Mouse (Mus musculus) midbrain, embryonic 12.5 days (tissue): ENCODE data around the gene Setd1b. TPM values are rescaled to one million over a fixed set of nuclear protein-coding genes. Genes with fewer than 3 reads are reported as not detected.
A peak's percentile ranks its signal among the peaks of the same experiment; 100 is the strongest.

Experiments
- ATAC-seq: fragments of 200-750 bp; cut with Nextera tagmentation; 2 replicates; pipeline ENCODE4 v1.8.0; 2017; ENCODE audit warnings: low read depth, moderate TSS enrichment, moderate library complexity; ENCODE audit not compliant: low FRiP score
- H3K27ac ChIP-seq: fragments of 300-500 bp; sonication (generic); replicated peaks from 2 replicates; pipeline ENCODE4 v1.5.1; 2016; ENCODE audit warnings: mild to moderate bottlenecking
- H3K27me3 ChIP-seq: fragments of 300-500 bp; sonication (generic); 2 replicates; pipeline ENCODE4 v1.6.1; 2016; ENCODE audit warnings: mild to moderate bottlenecking
- H3K36me3 ChIP-seq: fragments of 300-500 bp; sonication (generic); 2 replicates; pipeline ENCODE4 v1.6.1; 2016
- H3K4me1 ChIP-seq: fragments of 300-500 bp; sonication (generic); 2 replicates; pipeline ENCODE4 v1.6.1; 2016
- H3K4me2 ChIP-seq: fragments of 300-500 bp; sonication (generic); replicated peaks from 2 replicates; pipeline ENCODE4 v1.6.1; 2016; ENCODE audit warnings: mild to moderate bottlenecking, moderate library complexity
- H3K4me3 ChIP-seq: fragments of 300-500 bp; sonication (generic); 2 replicates; pipeline ENCODE4 v1.5.1; 2016; ENCODE audit warnings: mild to moderate bottlenecking
- H3K9ac ChIP-seq: fragments of 300-500 bp; sonication (generic); replicated peaks from 2 replicates; pipeline ENCODE4 v1.6.1; 2016; ENCODE audit warnings: mild to moderate bottlenecking, moderate library complexity
- H3K9me3 ChIP-seq: fragments of 300-500 bp; sonication (generic); 2 replicates; pipeline ENCODE4 v1.6.1; 2016; ENCODE audit warnings: mild to moderate bottlenecking
- WGBS: fragments of 180-500 bp; shearing (Covaris S2); methylation state at CpG from one replicate; pipeline ENCODE4 v1.1.7; 2016; 5-methylcytosine and 5-hydroxymethylcytosine counted together
- polyA plus RNA-seq: library from polyadenylated mRNA; unstranded; fragments of >200 nt; fragmentation: Nextera tagmentation; extraction: Ambion mirVana; gene quantifications from 2 replicates; pipeline ENCODE4 v1.2.1, GENCODE M21; 2016

Setd1b gene
- polyA plus RNA-seq, 1 experiment from 2014 or later, result 13.2 TPM

DNA sequence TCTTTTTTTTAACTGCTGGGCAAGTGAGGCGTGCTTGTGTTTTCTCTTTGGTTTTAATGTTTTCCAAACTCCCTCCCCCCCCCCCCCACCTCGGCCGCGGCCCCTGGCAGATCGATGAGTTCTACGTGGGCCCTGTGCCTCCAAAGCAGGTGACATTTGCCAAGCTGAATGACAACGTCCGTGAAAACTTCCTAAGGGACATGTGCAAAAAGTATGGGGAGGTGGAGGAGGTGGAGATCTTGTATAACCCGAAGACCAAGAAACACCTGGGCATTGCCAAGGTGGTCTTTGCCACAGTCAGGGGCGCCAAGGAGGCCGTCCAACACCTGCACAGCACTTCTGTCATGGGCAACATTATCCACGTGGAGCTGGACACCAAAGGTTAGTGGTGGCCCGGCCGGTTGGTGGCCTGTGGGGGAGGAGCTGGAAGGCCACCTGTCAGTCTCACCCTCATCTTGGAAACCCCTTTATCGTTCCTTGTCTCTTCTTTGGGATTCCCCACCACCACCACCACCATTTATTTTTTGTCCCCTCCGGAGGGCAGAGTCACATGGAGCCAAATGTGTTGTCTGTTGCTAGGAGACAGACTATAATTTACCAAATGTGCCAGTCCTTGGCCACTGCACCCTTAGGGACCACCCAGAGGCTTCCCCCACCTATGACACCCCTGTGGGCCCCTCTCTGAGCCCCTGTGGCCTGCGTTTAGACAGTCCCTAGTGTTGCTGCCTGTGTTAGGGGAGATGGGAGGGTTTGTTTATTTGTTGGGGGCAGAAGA, 2.2 kb downstream of the Setd1b start:
- H3K4me2 ChIP-seq, result peak overlapping the region; percentile 100
- no peaks in the 10 kb centered on the region for H3K27me3 ChIP-seq
- peaks cover 50% of the 10 kb centered on the region for H3K4me1 ChIP-seq
- WGBS, result 5% methylated on average over 17 of the region's 17 CpGs
- peaks cover 33% of the 10 kb centered on the region for H3K36me3 ChIP-seq
- H3K27ac ChIP-seq, result no peak overlapping the region
- H3K4me3 ChIP-seq, result peak overlapping the region; percentile 98
- H3K9me3 ChIP-seq, result no peaks in the 10 kb centered on the region
- peak overlapping the region; percentile 100 for H3K9ac ChIP-seq
- ATAC-seq, result no peak

DNA sequence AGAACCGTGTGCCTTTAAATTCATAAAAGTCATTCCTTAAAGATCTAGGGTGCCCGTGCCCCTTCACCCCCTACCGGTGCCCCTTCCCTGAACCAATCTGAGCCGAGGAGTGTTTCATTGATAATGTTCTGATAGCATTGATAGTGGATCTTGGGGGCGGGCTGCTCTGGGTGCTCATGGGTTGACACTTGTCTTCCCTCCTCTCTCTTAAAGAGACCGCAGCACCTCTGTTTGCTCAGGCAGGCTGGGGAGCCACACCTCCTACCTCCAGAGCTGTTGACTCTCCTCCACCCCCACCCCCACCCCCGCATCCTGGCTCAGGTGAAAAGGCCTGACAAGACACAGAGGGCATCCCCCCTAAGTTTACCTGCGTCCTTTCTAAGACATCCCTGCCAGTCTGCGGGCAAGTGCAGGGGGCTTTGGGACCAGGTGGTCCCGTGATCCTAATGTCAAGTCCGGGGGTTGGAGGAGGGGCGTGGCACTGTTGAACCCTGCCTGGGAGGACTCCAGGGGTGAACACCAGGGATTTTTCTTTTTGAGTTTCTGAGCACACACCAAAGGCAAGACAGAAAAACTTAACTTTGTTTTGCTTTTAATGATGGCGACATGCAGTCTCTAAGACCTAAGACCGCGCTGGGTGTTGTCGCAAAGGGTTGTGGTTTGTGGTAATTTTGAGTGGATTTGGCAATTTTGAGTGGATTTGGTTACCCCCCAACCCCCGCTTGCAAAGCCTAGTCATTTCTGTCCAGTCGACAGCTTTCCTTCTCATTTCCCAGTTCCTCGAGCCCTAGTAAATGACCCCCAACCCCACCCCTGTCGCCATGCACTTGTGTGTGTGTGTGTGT, 3.0 kb downstream of the Setd1b start:
- H3K4me3 ChIP-seq, result peak overlapping the region; percentile 98
- H3K9ac ChIP-seq, result peak overlapping the region; percentile 100
- no peaks in the 10 kb centered on the region for H3K27me3 ChIP-seq
- H3K9me3 ChIP-seq, result no peaks in the 10 kb centered on the region
- peak overlapping the region; percentile 100 for H3K4me2 ChIP-seq
- peaks cover 57% of the 10 kb centered on the region for H3K4me1 ChIP-seq
- no peak overlapping the region for H3K27ac ChIP-seq
- 42% methylated on average over 20 of the region's 20 CpGs for WGBS
- H3K36me3 ChIP-seq, result peaks cover 34% of the 10 kb centered on the region
- ATAC-seq, result no peak

DNA sequence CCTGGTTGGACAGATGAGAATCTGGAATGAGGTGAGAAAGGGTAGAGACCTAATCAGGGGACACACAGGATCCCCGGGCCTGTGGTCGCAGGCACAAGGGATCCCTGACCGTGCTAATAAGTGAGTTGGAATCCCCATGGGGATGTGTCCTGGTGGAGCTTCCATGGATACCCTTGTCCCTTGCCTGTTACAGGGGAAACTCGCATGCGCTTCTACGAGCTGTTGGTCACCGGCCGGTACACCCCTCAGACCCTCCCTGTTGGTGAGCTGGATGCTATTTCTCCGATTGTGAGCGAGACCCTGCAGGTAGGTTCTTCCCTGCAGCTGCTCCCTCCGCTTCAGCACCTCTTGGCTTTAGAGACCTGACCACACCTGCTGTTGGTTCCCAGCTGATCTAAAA, 4.4 kb downstream of the Setd1b start:
- WGBS, result 84% methylated on average over 11 of the region's 11 CpGs
- H3K9ac ChIP-seq, result no peak overlapping the region
- H3K4me1 ChIP-seq, result peaks cover 71% of the 10 kb centered on the region
- no peaks in the 10 kb centered on the region for H3K27me3 ChIP-seq
- no peak for ATAC-seq
- no peak overlapping the region for H3K27ac ChIP-seq
- H3K36me3 ChIP-seq, result peaks cover 38% of the 10 kb centered on the region
- H3K4me2 ChIP-seq, result no peak overlapping the region
- 0 out of 2 replicates have a peak overlapping the region, but pooled peaks have one; percentile 9 for H3K4me3 ChIP-seq
- H3K9me3 ChIP-seq, result no peaks in the 10 kb centered on the region

DNA sequence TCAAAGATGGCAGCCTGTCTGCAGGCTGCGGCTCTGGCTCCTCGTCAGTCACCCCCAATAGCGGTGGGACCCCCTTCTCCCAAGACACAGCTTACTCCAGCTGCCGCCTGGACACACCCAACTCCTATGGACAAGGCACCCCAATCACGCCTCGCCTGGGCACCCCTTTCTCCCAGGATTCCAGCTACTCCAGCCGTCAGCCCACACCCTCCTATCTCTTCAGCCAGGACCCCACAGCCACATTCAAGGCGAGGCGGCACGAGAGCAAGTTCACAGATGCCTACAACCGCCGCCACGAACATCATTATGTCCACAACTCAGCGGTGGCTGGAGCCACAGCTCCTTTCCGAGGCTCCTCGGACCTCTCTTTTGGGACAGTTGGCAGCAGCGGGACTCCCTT, 5.6 kb downstream of the Setd1b start:
- Histone ChIP-seq H3K9me3 (no peaks in the 10 kb centered on the region), H3K4me3 (no peak overlapping the region), H3K36me3 (peaks cover 50% of the 10 kb centered on the region), H3K27ac (no peak overlapping the region), H3K27me3 (no peaks in the 10 kb centered on the region), H3K9ac (no peak overlapping the region), H3K4me1 (peaks cover 73% of the 10 kb centered on the region), H3K4me2 (no peak overlapping the region)
- 83% methylated on average over 17 of the region's 17 CpGs for WGBS
- no peak for ATAC-seq

GRCm38 (mm10) chr5:123148073-123148722, 6.2 kb downstream of the Setd1b start:
- peak overlapping the region; percentile 1; the same call in 1 of the 2 replicates for H3K27ac ChIP-seq
- ATAC-seq, result no peak
- peaks cover 72% of the 10 kb centered on the region for H3K4me1 ChIP-seq
- peak overlapping the region; percentile 32; the same call in 1 of the 2 replicates for H3K9ac ChIP-seq
- H3K9me3 ChIP-seq, result no peaks in the 10 kb centered on the region
- 0 out of 2 replicates have a peak overlapping the region, but pooled peaks have one; percentile 0 for H3K4me3 ChIP-seq
- H3K27me3 ChIP-seq, result no peaks in the 10 kb centered on the region
- peaks cover 56% of the 10 kb centered on the region for H3K36me3 ChIP-seq
- 85% methylated on average over 25 of the region's 25 CpGs for WGBS
- no peak overlapping the region for H3K4me2 ChIP-seq

DNA sequence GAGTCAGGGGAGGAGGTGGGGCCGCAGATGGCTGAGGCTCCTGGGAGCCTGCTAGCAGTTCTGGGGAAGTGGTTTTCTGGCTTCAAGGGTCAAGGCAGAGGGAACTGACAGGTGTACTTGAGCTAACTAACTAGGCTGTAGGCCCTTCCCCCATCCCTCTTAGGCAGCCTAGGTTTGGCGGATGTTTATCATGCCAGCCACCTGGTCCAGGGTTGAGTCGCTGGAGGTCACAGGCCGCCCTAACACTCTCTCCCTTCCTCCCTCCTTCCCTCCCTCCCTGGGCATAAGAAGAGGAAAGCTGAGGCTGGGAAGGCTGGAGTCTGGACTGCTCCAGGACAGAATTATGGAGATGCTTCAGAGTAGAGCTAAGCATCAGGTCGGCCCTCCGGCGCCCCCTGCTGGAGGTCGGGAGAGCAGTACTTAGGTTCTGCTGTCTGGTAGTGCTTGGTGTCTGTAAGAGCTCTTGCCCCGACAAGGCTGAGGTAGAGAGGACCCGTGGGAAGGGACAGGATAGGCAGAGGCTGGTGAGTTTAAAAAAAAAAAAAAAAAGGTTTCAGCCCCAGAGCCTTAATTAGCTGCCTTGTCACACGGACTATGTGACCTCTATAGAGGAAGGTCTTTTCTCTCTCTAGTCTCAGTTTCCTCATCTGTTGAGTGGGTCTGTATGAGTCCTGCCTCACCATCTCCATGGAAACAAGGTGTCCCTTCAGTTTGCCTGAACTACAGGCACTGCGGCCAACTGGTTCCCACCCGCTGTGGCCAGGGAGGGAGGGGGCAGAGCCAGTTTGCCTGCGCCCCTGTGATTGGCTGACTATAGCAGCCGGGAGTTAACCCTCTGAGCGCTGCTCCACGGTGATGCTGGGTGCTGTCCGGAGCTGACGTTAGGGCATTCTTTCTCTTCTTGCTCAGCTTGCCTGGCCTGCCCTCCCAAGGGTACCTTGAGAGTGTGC, 7.7 kb downstream of the Setd1b start:
- no peaks in the 10 kb centered on the region for H3K9me3 ChIP-seq
- H3K9ac ChIP-seq, result peak overlapping the region; percentile 39; the same call in 1 of the 2 replicates
- H3K36me3 ChIP-seq, result peaks cover 71% of the 10 kb centered on the region
- peaks cover 57% of the 10 kb centered on the region for H3K4me1 ChIP-seq
- peak overlapping the region; percentile 40 for H3K4me3 ChIP-seq
- ATAC-seq, result peak; percentile 85
- no peaks in the 10 kb centered on the region for H3K27me3 ChIP-seq
- H3K27ac ChIP-seq, result peak overlapping the region; percentile 57; the same call in 1 of the 2 replicates
- WGBS, result 10% methylated on average over 19 of the region's 19 CpGs
- peak overlapping the region; percentile 54 for H3K4me2 ChIP-seq

- H3K36me3 ChIP-seq, result peaks cover 77% of the 10 kb centered on the region
- ATAC-seq, result no peak
Observed at GRCm38 (mm10) chr5:123150641-123151040, 8.6 kb downstream of the Setd1b start.

GRCm38 (mm10) chr5:123151077-123151476, 9.1 kb downstream of the Setd1b start:
- Histone ChIP-seq H3K4me2 (peak overlapping the region; percentile 54), H3K9ac (peak overlapping the region; percentile 39; the same call in 1 of the 2 replicates), H3K4me3 (peak overlapping the region; percentile 40), H3K4me1 (peaks cover 44% of the 10 kb centered on the region), H3K36me3 (peaks cover 74% of the 10 kb centered on the region), H3K27me3 (no peaks in the 10 kb centered on the region), H3K27ac (no peak overlapping the region), H3K9me3 (no peaks in the 10 kb centered on the region)
- WGBS, result 47% methylated on average over 7 of the region's 7 CpGs
- ATAC-seq, result no peak

More at GRCm38 (mm10) chr5:123150641-123151040, 8.6 kb downstream of the Setd1b start:
- 54% methylated on average over 7 of the region's 7 CpGs for WGBS
- peaks cover 48% of the 10 kb centered on the region for H3K4me1 ChIP-seq
- peak overlapping the region; percentile 39 for H3K9ac ChIP-seq
- H3K4me3 ChIP-seq, result peak overlapping the region; percentile 40
- no peaks in the 10 kb centered on the region for H3K9me3 ChIP-seq
- no peak overlapping the region for H3K27ac ChIP-seq
- H3K4me2 ChIP-seq, result peak overlapping the region; percentile 54
- H3K27me3 ChIP-seq, result no peaks in the 10 kb centered on the region

- Histone ChIP-seq H3K36me3 (peaks cover 70% of the 10 kb centered on the region), H3K27ac (no peak overlapping the region), H3K9me3 (no peaks in the 10 kb centered on the region), H3K9ac (no peak overlapping the region), H3K4me2 (no peak overlapping the region), H3K4me1 (peaks cover 38% of the 10 kb centered on the region), H3K27me3 (no peaks in the 10 kb centered on the region), H3K4me3 (no peak overlapping the region)
- 95% methylated on average over 18 of the region's 19 CpGs for WGBS
- ATAC-seq, result no peak
Observed at GRCm38 (mm10) chr5:123151707-123152362, 9.8 kb downstream of the Setd1b start.

DNA sequence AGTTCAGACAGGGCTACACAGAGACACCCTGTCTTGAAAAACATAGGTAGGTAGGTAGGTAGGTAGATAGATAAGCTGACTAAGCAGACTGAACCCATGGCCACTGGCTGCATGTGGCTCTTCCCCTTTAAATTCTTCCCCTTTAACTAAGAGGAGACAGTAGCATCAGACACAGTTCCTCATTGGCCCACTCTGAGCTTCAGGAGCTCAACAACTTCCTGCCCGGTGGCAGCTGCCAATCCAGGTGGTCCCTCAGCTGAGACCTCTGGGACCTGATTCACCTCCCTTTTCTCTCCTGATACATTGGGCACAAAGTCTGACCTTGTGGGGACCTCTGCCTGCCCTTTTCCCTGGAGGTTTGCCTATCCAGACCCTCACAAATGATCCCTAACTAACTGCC, 10.9 kb downstream of the Setd1b start:
- Histone ChIP-seq H3K4me2 (no peak overlapping the region), H3K9ac (no peak overlapping the region), H3K4me3 (no peak overlapping the region), H3K9me3 (no peaks in the 10 kb centered on the region), H3K36me3 (peaks cover 70% of the 10 kb centered on the region), H3K27ac (no peak overlapping the region), H3K27me3 (no peaks in the 10 kb centered on the region), H3K4me1 (peaks cover 36% of the 10 kb centered on the region)
- ATAC-seq, result no peak
- 71% methylated on average over 1 of the region's 1 CpGs for WGBS
